Mouse (Mus musculus): ENCODE data around the gene Mki67. TPM values are rescaled to one million over a fixed set of nuclear protein-coding genes. Genes with fewer than 3 reads are reported as not detected.

The Mki67 gene
- 0.52 TPM for polyA plus RNA-seq (2015; fragmentation: Illumina TruSeq; extraction: RNeasy Lipid Tissue Mini Kit (QIAGEN cat#74804); ENCODE audit: insufficient read depth, low read depth, low replicate concordance)

GRCm38 (mm10) chr7:135715642-135716444 lies at the start of gene Mki67:
Gene Mki67 (minus strand): TSS chr7:135716361.

Other genes starting within 250 kb of the Mki67 start
- not detected for gene Clrn3, start 187.7 kb downstream of the Mki67 start, polyA plus RNA-seq (2015; fragmentation: Illumina TruSeq; extraction: RNeasy Lipid Tissue Mini Kit (QIAGEN cat#74804); ENCODE audit: insufficient read depth, low read depth, low replicate concordance)
- 0.74 TPM for gene Ptpre, start 178.9 kb downstream of the Mki67 start, polyA plus RNA-seq (2015; fragmentation: Illumina TruSeq; extraction: RNeasy Lipid Tissue Mini Kit (QIAGEN cat#74804); ENCODE audit: insufficient read depth, low read depth, low replicate concordance)

All from pancreas, adult 10 weeks (tissue).